Mouse (Mus musculus): ENCODE data around the gene Tmem132a. TPM values are rescaled to one million over a fixed set of nuclear protein-coding genes. Genes with fewer than 3 reads are reported as not detected.
A peak's percentile ranks its signal among the peaks of the same experiment; 100 is the strongest.

Tmem132a gene
- polyA plus RNA-seq, 1 experiment from 2014 or later = 71.7 TPM

- ATAC-seq (ENCODE audit: low read depth) = no peak
- no peak overlapping the region for H3K9ac ChIP-seq (ENCODE audit: low read length)
- no peaks in the 10 kb centered on the region for H3K9me3 ChIP-seq (ENCODE audit: control insufficient read depth, low read length)
- peaks cover 6% of the 10 kb centered on the region; the same call in 1 of the 2 replicates for H3K4me1 ChIP-seq (replicated peaks; ENCODE audit: control insufficient read depth, insufficient read depth, low read length)
- no peak overlapping the region for H3K4me3 ChIP-seq (ENCODE audit: low read length)
- no peak overlapping the region for H3K4me2 ChIP-seq (ENCODE audit: low read depth, low read length)
- no peaks in the 10 kb centered on the region for H3K36me3 ChIP-seq (ENCODE audit: control insufficient read depth, insufficient read depth, low read length)
- 43% methylated on average over 24 of the region's 24 CpGs for WGBS
- H3K27me3 ChIP-seq (ENCODE audit: control insufficient read depth, insufficient read depth, low read depth, low read length) = no peaks in the 10 kb centered on the region
- H3K27ac ChIP-seq (ENCODE audit: low read length) = no peak overlapping the region
Observed at GRCm38 (mm10) chr19:10842914-10843313, 26.8 kb downstream of the Tmem132a start.

- ATAC-seq (ENCODE audit: low read depth) = 0 out of 2 replicates have a peak, but pooled peaks have one; percentile 20
- H3K27me3 ChIP-seq (ENCODE audit: control insufficient read depth, insufficient read depth, low read depth, low read length) = no peaks in the 10 kb centered on the region
- H3K36me3 ChIP-seq (ENCODE audit: control insufficient read depth, insufficient read depth, low read length) = no peaks in the 10 kb centered on the region
- H3K4me1 ChIP-seq (replicated peaks; ENCODE audit: control insufficient read depth, insufficient read depth, low read length) = peaks cover 2% of the 10 kb centered on the region; the same call in 1 of the 2 replicates
- WGBS = 49% methylated on average over 16 of the region's 16 CpGs
- H3K4me3 ChIP-seq (ENCODE audit: low read length) = no peak overlapping the region
- no peak overlapping the region for H3K4me2 ChIP-seq (ENCODE audit: low read depth, low read length)
- no peaks in the 10 kb centered on the region for H3K9me3 ChIP-seq (ENCODE audit: control insufficient read depth, low read length)
- no peak overlapping the region for H3K27ac ChIP-seq (ENCODE audit: low read length)
- peak overlapping the region; percentile 25; the same call in 1 of the 2 replicates for H3K9ac ChIP-seq (ENCODE audit: low read length)
Observed at GRCm38 (mm10) chr19:10841721-10842626, 27.8 kb downstream of the Tmem132a start.

GRCm38 (mm10) chr19:10839010-10839892 lies 30.5 kb downstream of the Tmem132a start, which contains the start of gene Slc15a3:
TSS of gene Slc15a3 (plus strand) at chr19:10839727.
- WGBS = 74% methylated on average over 15 of the region's 15 CpGs
- Histone ChIP-seq H3K9me3 (ENCODE audit: control insufficient read depth, low read length) (no peaks in the 10 kb centered on the region), H3K27me3 (ENCODE audit: control insufficient read depth, insufficient read depth, low read depth, low read length) (no peaks in the 10 kb centered on the region), H3K9ac (ENCODE audit: low read length) (no peak within 1 kb of the TSS), H3K4me3 (ENCODE audit: low read length) (no peak within 1 kb of the TSS), H3K36me3 (ENCODE audit: control insufficient read depth, insufficient read depth, low read length) (no peaks in the 10 kb centered on the region), H3K27ac (ENCODE audit: low read length) (no peak within 1 kb of the TSS), H3K4me2 (ENCODE audit: low read depth, low read length) (no peak within 1 kb of the TSS), H3K4me1 (replicated peaks; ENCODE audit: control insufficient read depth, insufficient read depth, low read length) (no peaks in the 10 kb centered on the region)
- ATAC-seq (ENCODE audit: low read depth) = no peak

GRCm38 (mm10) chr19:10835671-10836070 lies 34.1 kb downstream of the Tmem132a start:
- no peak overlapping the region for H3K4me2 ChIP-seq (ENCODE audit: low read depth, low read length)
- H3K9me3 ChIP-seq (ENCODE audit: control insufficient read depth, low read length) = peaks cover 3% of the 10 kb centered on the region; the same call in 1 of the 2 replicates
- H3K4me3 ChIP-seq (ENCODE audit: low read length) = no peak overlapping the region
- no peaks in the 10 kb centered on the region for H3K4me1 ChIP-seq (replicated peaks; ENCODE audit: control insufficient read depth, insufficient read depth, low read length)
- 51% methylated on average over 3 of the region's 3 CpGs for WGBS
- no peaks in the 10 kb centered on the region for H3K27me3 ChIP-seq (ENCODE audit: control insufficient read depth, insufficient read depth, low read depth, low read length)
- H3K27ac ChIP-seq (ENCODE audit: low read length) = no peak overlapping the region
- no peaks in the 10 kb centered on the region for H3K36me3 ChIP-seq (ENCODE audit: control insufficient read depth, insufficient read depth, low read length)
- ATAC-seq (ENCODE audit: low read depth) = no peak
- no peak overlapping the region for H3K9ac ChIP-seq (ENCODE audit: low read length)

- Histone ChIP-seq H3K4me2 (ENCODE audit: low read depth, low read length) (no peak overlapping the region), H3K27ac (ENCODE audit: low read length) (no peak overlapping the region), H3K9me3 (ENCODE audit: control insufficient read depth, low read length) (peaks cover 3% of the 10 kb centered on the region; the same call in 1 of the 2 replicates), H3K36me3 (ENCODE audit: control insufficient read depth, insufficient read depth, low read length) (no peaks in the 10 kb centered on the region), H3K4me1 (replicated peaks; ENCODE audit: control insufficient read depth, insufficient read depth, low read length) (no peaks in the 10 kb centered on the region), H3K9ac (ENCODE audit: low read length) (no peak overlapping the region), H3K4me3 (ENCODE audit: low read length) (no peak overlapping the region), H3K27me3 (ENCODE audit: control insufficient read depth, insufficient read depth, low read depth, low read length) (no peaks in the 10 kb centered on the region)
- no peak for ATAC-seq (ENCODE audit: low read depth)
- 81% methylated on average over 3 of the region's 3 CpGs for WGBS
Observed at GRCm38 (mm10) chr19:10833611-10834010, 36.1 kb downstream of the Tmem132a start.

- no peak for ATAC-seq (ENCODE audit: low read depth)
- no peak overlapping the region for H3K4me3 ChIP-seq (ENCODE audit: low read length)
- H3K9ac ChIP-seq (ENCODE audit: low read length) = no peak overlapping the region
- peaks cover 3% of the 10 kb centered on the region; the same call in 1 of the 2 replicates for H3K9me3 ChIP-seq (ENCODE audit: control insufficient read depth, low read length)
- H3K27ac ChIP-seq (ENCODE audit: low read length) = no peak overlapping the region
- H3K4me2 ChIP-seq (ENCODE audit: low read depth, low read length) = no peak overlapping the region
- no peaks in the 10 kb centered on the region for H3K4me1 ChIP-seq (replicated peaks; ENCODE audit: control insufficient read depth, insufficient read depth, low read length)
- H3K27me3 ChIP-seq (ENCODE audit: control insufficient read depth, insufficient read depth, low read depth, low read length) = no peaks in the 10 kb centered on the region
- no peaks in the 10 kb centered on the region for H3K36me3 ChIP-seq (ENCODE audit: control insufficient read depth, insufficient read depth, low read length)
- WGBS = 63% methylated on average over 3 of the region's 3 CpGs
Observed at GRCm38 (mm10) chr19:10832030-10832429, 37.7 kb downstream of the Tmem132a start.

GRCm38 (mm10) chr19:10831424-10831823 lies 38.3 kb downstream of the Tmem132a start:
- H3K4me2 ChIP-seq (ENCODE audit: low read depth, low read length) = no peak overlapping the region
- no peak overlapping the region for H3K4me3 ChIP-seq (ENCODE audit: low read length)
- peaks cover 3% of the 10 kb centered on the region; the same call in 1 of the 2 replicates for H3K9me3 ChIP-seq (ENCODE audit: control insufficient read depth, low read length)
- ATAC-seq (ENCODE audit: low read depth) = peak; percentile 60; the same call in 1 of the 2 replicates
- no peaks in the 10 kb centered on the region for H3K36me3 ChIP-seq (ENCODE audit: control insufficient read depth, insufficient read depth, low read length)
- H3K4me1 ChIP-seq (replicated peaks; ENCODE audit: control insufficient read depth, insufficient read depth, low read length) = no peaks in the 10 kb centered on the region
- H3K27me3 ChIP-seq (ENCODE audit: control insufficient read depth, insufficient read depth, low read depth, low read length) = no peaks in the 10 kb centered on the region
- WGBS = 6% methylated on average over 5 of the region's 5 CpGs
- H3K27ac ChIP-seq (ENCODE audit: low read length) = no peak overlapping the region
- H3K9ac ChIP-seq (ENCODE audit: low read length) = no peak overlapping the region

- no peak within 1 kb of the TSS for H3K27ac ChIP-seq (ENCODE audit: low read length)
- no peaks in the 10 kb centered on the region for H3K36me3 ChIP-seq (ENCODE audit: control insufficient read depth, insufficient read depth, low read length)
- H3K4me3 ChIP-seq (ENCODE audit: low read length) = no peak within 1 kb of the TSS
- no peak within 1 kb of the TSS for H3K9ac ChIP-seq (ENCODE audit: low read length)
- ATAC-seq (ENCODE audit: low read depth) = no peak
- no peak within 1 kb of the TSS for H3K4me2 ChIP-seq (ENCODE audit: low read depth, low read length)
- no peaks in the 10 kb centered on the region for H3K4me1 ChIP-seq (replicated peaks; ENCODE audit: control insufficient read depth, insufficient read depth, low read length)
- no peaks in the 10 kb centered on the region for H3K27me3 ChIP-seq (ENCODE audit: control insufficient read depth, insufficient read depth, low read depth, low read length)
- peaks cover 3% of the 10 kb centered on the region; the same call in 1 of the 2 replicates for H3K9me3 ChIP-seq (ENCODE audit: control insufficient read depth, low read length)
- WGBS = 86% methylated on average over 16 of the region's 16 CpGs
Observed at GRCm38 (mm10) chr19:10829436-10830175, 40.1 kb downstream of the Tmem132a start, which contains the start of gene Cd6. TSS of gene Cd6 (minus strand) at chr19:10830058.

All from lung, embryonic 16.5 days (tissue).